Mouse (Mus musculus): Measurements from ENCODE around the gene Tubb5. TPM values are rescaled to one million over a fixed set of nuclear protein-coding genes. Genes with fewer than 3 reads are reported as not detected.

Gene Tubb5
- 56.2 and 381 TPM in 2 replicates for polyA plus RNA-seq (2012; ENCODE audit: low replicate concordance)

GRCm38 (mm10) chr17:35838122-35838544 is at the start of gene Tubb5:
Gene Tubb5 (minus strand): TSS chr17:35838306.

GRCm38 (mm10) chr17:35879245-35880057 is 41.3 kb upstream of the Tubb5 start, which contains the start of gene Dhx16:
Gene Dhx16 (plus strand): TSS chr17:35879819.

GRCm38 (mm10) chr17:35865481-35866280 is 27.6 kb upstream of the Tubb5 start, which contains the start of gene Ppp1r18:
Gene Ppp1r18 (plus strand): TSS chr17:35865593.

GRCm38 (mm10) chr17:35861198-35861857 is 23.2 kb upstream of the Tubb5 start, which contains the start of gene Nrm:
Gene Nrm (plus strand): TSS chr17:35861318.

GRCm38 (mm10) chr17:35841076-35841950 is 3.2 kb upstream of the Tubb5 start, which contains the start of gene Mdc1:
Gene Mdc1 (plus strand): TSS chr17:35841515.

GRCm38 (mm10) chr17:35822964-35823937 is 14.9 kb downstream of the Tubb5 start, which contains the start of gene Flot1:
Gene Flot1 (plus strand): TSS chr17:35823230.

GRCm38 (mm10) chr17:35821439-35822430 is 16.4 kb downstream of the Tubb5 start, which contains the start of gene Ier3:
Gene Ier3 (plus strand): TSS chr17:35821684.

Other genes starting within 250 kb of the Tubb5 start
- not detected in 2 replicates for gene Sfta2, start 236.8 kb downstream of the Tubb5 start, polyA plus RNA-seq (2012; ENCODE audit: low replicate concordance)
- gene Gm9573, start 211.7 kb downstream of the Tubb5 start, polyA plus RNA-seq (2012; ENCODE audit: low replicate concordance): not detected in 2 replicates
- 0.07 TPM in 1 of 2 replicates, not detected in the other for gene Mucl3, start 194.6 kb downstream of the Tubb5 start, polyA plus RNA-seq (2012; ENCODE audit: low replicate concordance)
- 130 and 160 TPM in 2 replicates for gene Vars2, start 170.7 kb downstream of the Tubb5 start, polyA plus RNA-seq (2012; ENCODE audit: low replicate concordance)
- 13.7 and 44.1 TPM in 2 replicates for gene Gtf2h4, start 164.6 kb downstream of the Tubb5 start, polyA plus RNA-seq (2012; ENCODE audit: low replicate concordance)
- 8.0 and 11.4 TPM in 2 replicates for gene Ddr1, start 133.7 kb downstream of the Tubb5 start, polyA plus RNA-seq (2012; ENCODE audit: low replicate concordance)
- 13.5 and 25.1 TPM in 2 replicates for gene Ier3, start 16.6 kb downstream of the Tubb5 start, polyA plus RNA-seq (2012; ENCODE audit: low replicate concordance)
- 15.9 and 21.2 TPM in 2 replicates for gene Flot1, start 15.1 kb downstream of the Tubb5 start, polyA plus RNA-seq (2012; ENCODE audit: low replicate concordance)
- gene Mdc1, start 3.2 kb upstream of the Tubb5 start, polyA plus RNA-seq (2012; ENCODE audit: low replicate concordance): 7.6 and 23.3 TPM in 2 replicates
- gene Nrm, start 23.0 kb upstream of the Tubb5 start, polyA plus RNA-seq (2012; ENCODE audit: low replicate concordance): 6.1 and 21.0 TPM in 2 replicates
- 60.9 and 104 TPM in 2 replicates for gene Ppp1r18, start 27.3 kb upstream of the Tubb5 start, polyA plus RNA-seq (2012; ENCODE audit: low replicate concordance)
- 47.3 and 54.9 TPM in 2 replicates for gene Dhx16, start 41.5 kb upstream of the Tubb5 start, polyA plus RNA-seq (2012; ENCODE audit: low replicate concordance)
- gene 2310061I04Rik, start 59.1 kb upstream of the Tubb5 start, polyA plus RNA-seq (2012; ENCODE audit: low replicate concordance): 442 and 598 TPM in 2 replicates
- gene Atat1, start 71.8 kb upstream of the Tubb5 start, polyA plus RNA-seq (2012; ENCODE audit: low replicate concordance): 27.0 and 29.6 TPM in 2 replicates
- gene Mrps18b, start 78.1 kb upstream of the Tubb5 start, polyA plus RNA-seq (2012; ENCODE audit: low replicate concordance): 6.0 and 7.8 TPM in 2 replicates
- gene Ppp1r10, start 78.1 kb upstream of the Tubb5 start, polyA plus RNA-seq (2012; ENCODE audit: low replicate concordance): 43.9 and 58.4 TPM in 2 replicates
- gene Abcf1, start 131.5 kb upstream of the Tubb5 start, polyA plus RNA-seq (2012; ENCODE audit: low replicate concordance): 59.2 and 180 TPM in 2 replicates
- 57.8 and 75.8 TPM in 2 replicates for gene Gnl1, start 141.5 kb upstream of the Tubb5 start, polyA plus RNA-seq (2012; ENCODE audit: low replicate concordance)
- 12.4 and 15.2 TPM in 2 replicates for gene Prr3, start 141.9 kb upstream of the Tubb5 start, polyA plus RNA-seq (2012; ENCODE audit: low replicate concordance)
- 13.9 and 21.8 TPM in 2 replicates for gene H2-T24, start 182.3 kb upstream of the Tubb5 start, polyA plus RNA-seq (2012; ENCODE audit: low replicate concordance)
- 71.1 and 96.8 TPM in 2 replicates for gene H2-T23, start 194.5 kb upstream of the Tubb5 start, polyA plus RNA-seq (2012; ENCODE audit: low replicate concordance)
- 8.8 and 13.7 TPM in 2 replicates for gene H2-T22, start 204.4 kb upstream of the Tubb5 start, polyA plus RNA-seq (2012; ENCODE audit: low replicate concordance)
- gene Gm6034, start 204.7 kb upstream of the Tubb5 start, polyA plus RNA-seq (2012; ENCODE audit: low replicate concordance): not detected in 2 replicates
- gene Gm11127, start 220.1 kb upstream of the Tubb5 start, polyA plus RNA-seq (2012; ENCODE audit: low replicate concordance): 39.1 and 40.3 TPM in 2 replicates

Measured in leukemia stem cell, adult 10-12 weeks (primary cell).